Mouse (Mus musculus) heart, postnatal 25 days (tissue): ENCODE results near the gene Rhbdd1. TPM values are rescaled to one million over a fixed set of nuclear protein-coding genes. Genes with fewer than 3 reads are reported as not detected.

ENCODE experiments used
- DNase-seq: peaks from one replicate; pipeline ENCODE4 v3.0.0; 2022; ENCODE audit warnings: low spot score
- intact Hi-C: fragments of 180-260 bp; cut with DNase I; formaldehyde crosslinking; loops from one replicate; pipeline ENCODE4 v1.15.1; 2025
- total RNA-seq, 2 experiments: library from RNA; stranded (reverse); gene quantifications; 2 replicates each; pipeline ENCODE4 v1.2.3; 2021

Rhbdd1 gene
- total RNA-seq, 2 experiments from 2014 or later: 10.2 TPM

DNA sequence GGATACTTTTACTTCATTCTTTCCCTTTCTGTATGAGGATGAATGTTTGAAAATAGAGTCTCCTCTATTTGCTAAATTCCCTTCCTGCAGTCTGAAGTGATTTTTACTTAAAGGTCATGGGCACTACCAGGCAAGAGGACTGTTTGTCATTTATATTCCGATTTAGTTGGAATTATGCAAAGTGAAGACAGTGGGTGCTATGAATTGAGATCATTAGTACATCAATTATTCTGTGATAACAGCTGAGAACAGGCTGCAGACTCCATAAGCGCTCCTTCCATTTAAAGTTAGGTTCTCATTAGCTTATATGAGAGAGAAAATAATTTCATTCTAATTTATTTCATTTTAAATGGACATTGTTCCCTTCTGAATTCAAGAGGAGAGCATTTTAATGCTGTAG is 37.5 kb downstream of the Rhbdd1 start:
- intact Hi-C loops: no loop called here
- DNase-seq: no peak

DNA sequence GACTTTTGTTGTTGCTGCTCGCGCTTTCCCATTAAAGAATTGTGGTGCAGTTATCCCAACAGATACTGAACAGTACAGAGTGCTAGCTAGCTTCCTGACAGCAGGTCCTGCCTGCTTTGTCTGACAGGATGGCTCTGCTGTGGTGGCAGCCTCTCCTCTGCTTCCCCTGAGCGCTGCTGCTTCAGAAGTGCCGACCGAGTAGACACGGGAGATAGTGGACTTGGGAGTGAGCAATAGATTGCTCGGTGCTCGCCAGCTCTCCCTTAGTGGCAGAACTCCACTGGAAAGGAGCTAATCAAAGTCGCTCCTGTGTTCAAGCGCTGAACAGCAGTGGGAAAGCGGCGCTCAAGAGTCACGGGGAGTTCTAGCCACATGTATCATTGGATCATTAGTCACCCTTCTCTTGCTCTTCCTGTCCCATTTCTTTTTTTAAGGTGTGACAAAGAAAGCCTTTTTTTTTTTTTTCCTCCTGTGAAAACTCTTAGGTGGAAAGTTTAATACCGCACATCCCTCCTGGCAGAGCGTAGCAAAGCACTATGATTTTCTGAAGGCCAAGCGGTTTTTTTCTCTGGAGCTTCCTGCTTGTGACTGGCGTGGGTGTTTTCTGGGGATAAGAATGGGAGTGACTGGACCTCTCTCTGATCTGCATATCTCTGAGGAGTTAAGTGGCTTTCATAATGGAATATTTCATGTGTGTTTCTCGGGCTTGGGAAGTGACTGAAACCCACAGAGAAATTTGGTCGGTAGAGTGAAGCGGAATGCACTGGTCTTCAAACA is 42.8 kb downstream of the Rhbdd1 start:
- no peak for DNase-seq
- intact Hi-C loops: no loop called here

DNA sequence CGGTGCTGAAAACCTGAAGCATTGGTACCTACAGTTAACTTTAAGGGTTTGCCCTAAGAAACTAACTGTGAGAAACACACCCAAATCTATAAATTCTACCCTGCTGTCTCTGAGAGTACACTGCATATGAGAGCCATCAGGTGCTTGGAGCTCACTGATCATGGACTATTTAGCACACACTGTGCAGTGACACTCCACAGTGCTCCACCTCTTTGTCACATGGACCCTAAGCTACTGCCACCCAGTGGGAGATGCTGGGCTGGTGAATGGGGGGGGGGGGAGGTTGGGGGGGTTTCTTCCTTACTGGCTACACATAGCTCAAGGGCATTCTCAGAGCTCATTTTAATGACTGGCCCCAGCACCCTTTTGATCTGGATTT is 43.4 kb downstream of the Rhbdd1 start:
- no peak for DNase-seq

DNA sequence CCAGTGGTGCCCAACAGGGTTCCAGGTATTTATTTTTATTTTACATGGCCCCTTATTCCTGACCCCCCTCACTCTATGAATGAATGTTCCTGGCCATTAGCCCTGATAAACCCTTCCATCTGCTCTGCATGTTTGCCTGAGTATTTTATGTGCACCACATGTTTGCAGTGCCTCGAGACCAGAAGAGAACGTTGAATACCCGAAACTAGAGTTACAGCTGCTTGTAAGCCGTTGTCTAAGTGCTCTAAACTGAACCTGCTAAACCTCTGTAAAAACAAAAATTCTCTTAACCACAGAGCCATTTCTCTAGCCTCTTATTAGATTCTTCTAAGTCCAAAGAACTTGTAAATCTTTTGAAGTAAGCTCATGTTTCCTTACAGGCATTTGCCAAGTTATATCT is 45.0 kb downstream of the Rhbdd1 start:
- intact Hi-C loops: no loop called here
- DNase-seq: no peak

More for the DNA sequence above, 43.4 kb downstream of the Rhbdd1 start:
- intact Hi-C loops: no loop called here

DNA sequence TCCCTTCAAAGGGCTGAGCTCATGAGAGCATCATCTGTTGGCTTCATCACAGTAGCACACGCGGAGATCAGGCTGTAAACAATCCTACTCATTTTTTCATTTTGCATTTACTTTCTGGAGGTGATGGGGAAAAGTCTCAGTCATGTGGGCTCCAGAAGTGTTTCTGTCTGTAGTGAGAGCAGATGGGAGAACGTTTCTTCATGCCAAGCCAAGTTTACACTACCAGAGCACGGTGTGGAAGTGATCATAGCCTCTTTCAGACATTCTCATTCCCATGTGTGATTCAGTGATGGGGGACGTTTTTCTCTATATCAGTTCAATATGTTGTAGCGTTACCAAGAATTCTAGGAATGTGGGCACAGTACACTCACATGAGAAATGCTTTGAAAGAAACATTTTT is 45.9 kb downstream of the Rhbdd1 start:
- intact Hi-C loops: no loop called here

DNA sequence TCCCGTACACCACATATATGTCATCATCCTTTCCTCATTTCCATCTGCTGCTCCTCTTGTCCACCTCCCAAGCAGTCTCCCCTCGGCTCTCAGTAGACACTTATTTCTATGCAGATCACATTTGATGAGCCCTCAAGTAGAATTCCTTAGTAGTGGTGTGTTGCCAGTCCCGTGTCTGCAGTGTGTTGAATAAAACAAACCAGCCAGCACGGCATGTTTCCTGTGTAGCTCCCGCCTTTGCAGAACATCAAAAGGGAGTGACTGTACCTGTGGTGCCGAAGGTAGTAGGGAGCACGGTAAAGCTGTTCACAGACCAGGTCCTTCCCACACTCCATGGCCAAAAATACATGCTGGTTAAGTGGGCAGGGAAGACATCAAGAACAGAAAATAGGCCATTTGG is 47.8 kb downstream of the Rhbdd1 start:
- DNase-seq: no peak
- intact Hi-C loops: no loop called here

More for the DNA sequence above, 45.9 kb downstream of the Rhbdd1 start:
- no peak for DNase-seq

DNA sequence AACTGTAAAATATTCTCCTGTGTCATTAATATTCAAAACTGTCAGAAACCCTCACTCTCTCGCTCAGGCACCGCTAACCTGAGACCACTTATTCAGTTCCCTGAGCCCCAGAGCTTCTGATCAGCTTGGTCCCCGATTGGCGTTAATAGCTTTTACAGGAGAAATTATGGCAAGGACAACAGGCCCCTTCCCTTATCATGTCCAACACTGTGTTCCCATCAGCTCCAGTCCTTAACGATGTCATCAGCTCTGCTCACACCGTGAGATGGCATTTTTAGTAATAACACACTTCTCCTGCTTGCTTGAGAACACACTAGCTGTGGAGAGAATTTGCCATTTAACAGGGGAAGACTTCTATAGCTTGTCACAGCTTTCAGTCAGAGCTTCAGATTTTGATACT is 48.2 kb downstream of the Rhbdd1 start:
- intact Hi-C loops: no loop called here
- no peak for DNase-seq

DNA sequence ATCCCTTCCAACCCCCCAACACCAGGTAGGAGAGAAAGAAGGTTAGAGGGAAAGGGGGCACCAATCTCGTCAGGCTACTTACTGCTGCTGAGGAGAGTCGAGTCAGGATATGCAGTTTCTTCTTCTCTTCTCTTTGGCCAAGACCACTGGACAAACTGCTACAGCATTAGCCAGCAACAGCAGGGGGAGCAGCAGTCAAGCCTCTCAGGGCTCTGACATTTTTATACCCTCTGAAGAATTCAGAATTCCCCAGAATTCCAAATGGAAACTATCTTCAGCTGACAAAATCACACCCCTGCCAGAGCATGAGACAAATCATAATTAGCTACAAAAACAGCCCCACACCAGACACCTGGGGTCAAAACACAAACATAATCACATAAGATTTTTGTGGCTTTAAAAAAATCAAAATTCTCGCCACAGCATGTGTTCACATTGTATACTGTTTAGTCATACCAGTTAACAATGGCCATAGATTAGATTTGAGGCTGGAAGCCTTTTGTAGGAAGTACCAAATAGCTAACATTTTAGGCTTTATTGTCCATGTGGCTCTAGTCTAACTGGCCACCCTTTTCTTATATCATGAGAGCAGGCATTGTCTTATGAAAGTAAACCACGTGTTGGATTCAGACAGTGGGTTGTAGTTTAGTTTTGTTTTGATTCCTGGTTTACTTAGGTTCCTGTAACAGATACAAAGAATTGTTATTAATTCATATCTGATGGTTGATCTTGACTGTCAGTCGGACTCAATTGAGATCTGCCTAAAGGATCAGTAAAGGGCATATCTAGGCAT is 55.6 kb downstream of the Rhbdd1 start:
- no peak for DNase-seq

DNA sequence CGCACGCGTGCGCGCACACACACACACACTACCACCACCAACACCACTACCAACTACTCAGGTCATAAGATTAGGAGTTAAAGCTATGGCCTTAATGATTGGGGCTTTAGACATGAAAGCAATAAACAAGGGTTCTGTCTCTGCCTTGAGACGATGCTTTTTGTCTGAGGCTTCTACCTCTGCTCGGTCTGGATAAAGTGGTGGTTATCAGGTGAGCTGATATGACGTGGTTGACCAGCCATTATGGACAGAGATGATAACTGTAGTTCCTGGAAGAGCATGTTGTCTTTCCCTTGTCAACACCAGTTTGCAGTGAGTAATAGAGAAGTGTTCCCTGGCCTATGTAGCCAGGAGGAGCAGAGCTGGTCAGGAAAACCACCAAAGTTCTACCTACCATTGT is 57.7 kb downstream of the Rhbdd1 start:
- intact Hi-C loops: no loop called here

More for the DNA sequence above, 55.6 kb downstream of the Rhbdd1 start:
- intact Hi-C loops: no loop called here

DNA sequence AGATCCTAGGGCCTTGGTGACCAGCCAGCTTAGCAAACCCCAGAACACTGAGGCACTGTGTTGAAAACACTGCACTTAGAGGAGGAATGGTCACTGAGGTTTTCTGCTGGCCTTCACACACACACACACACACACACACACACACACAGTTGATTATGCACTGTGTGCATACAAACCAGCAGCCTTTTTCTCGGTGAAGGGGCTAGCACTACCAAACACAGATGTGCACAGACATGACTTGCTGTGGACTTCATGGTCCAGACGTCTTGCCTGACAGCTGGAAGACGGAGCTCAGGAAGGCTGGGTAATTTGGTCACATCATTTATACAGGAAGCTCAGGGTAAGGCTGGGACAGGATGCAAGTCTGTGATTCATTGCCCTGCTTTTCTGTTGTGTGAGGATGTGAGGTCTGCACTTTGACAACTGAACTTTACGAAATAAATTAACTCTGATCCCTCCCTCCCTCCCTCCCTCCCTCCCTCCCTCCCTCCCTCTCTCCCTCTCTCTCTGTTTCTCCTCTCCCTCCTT is 58.6 kb downstream of the Rhbdd1 start:
- DNase-seq: no peak
- intact Hi-C loops: no loop called here

More for the DNA sequence above, 57.7 kb downstream of the Rhbdd1 start:
- DNase-seq: no peak

DNA sequence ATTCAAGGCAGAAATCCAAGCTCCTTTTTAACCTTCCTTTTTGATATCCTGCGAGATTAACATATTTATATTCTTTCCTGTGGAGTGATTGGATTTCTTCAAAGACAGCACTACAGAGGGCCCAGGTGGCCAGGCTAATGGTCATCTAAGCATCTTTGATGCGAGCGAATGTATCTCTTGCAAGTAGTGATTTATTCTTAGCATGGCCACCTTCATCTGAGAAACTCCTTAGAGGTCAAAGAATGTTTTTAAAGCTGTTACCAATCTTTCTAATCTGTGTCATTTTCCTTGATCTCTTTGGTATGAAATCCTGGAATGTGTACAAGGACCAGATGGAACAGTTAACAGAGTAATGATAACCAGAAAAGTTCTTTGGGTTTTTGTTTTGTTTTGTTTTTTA is 59.2 kb downstream of the Rhbdd1 start:
- DNase-seq: no peak
- intact Hi-C loops: no loop called here

DNA sequence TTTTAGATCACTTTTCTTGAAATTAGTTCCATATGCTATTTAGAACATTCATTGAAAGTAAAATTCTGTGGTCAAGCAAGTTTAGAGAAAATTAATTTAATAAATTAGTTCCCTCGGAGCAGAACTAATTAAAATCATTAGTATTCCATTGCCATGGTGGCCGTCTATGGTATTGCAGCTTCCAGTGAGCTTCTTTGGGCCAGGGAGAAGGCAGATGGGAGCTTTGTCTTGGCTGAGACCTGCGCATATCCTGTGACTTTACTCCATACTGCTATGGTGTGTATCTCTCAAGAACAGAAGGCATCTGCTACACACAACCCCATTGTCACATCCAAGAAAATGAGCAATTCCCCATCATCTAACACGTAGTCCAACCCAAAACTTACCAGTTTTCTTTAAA is 65.7 kb downstream of the Rhbdd1 start:
- intact Hi-C loops: no loop called here
- DNase-seq: no peak

DNA sequence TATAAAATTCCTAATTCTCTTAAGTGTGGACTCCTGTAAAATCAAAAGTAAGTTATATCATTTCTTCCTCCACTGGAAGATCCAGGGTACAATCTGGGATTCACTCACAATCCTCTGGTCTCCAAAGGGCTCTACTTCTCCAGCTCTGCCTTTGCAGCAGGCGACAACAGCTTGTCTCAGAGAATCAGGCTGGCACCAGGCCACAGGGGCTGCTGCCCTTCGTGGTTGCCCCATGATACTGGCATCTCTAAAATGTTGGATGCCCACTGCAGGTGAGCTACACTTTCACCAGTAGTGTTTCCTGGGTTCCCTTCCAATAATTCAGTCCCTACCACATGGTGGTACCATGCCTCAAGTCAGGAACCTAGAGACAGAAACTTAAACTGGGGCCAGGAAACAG is 67.9 kb downstream of the Rhbdd1 start:
- intact Hi-C loops: no loop called here
- no peak for DNase-seq

DNA sequence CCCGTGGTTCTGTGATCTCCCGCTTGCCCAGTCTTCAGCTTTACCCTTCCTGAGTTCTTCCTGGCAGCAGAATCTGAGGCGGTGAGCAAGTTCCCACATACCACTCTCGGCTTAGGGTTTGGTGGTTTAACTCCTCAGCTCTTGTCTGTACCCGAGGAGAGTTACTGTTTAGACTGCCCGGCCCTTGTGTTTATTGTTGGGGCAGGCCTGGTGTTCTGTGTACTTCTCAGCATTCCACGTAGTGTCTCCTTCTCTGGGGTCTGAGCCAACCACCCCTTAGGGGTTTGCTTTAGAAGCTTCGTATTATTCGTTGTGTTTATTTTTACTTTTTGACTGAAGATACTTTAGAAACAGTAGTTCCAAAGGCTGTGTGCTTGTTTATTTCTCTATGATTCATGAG is 68.8 kb downstream of the Rhbdd1 start:
- intact Hi-C loops: no loop called here
- DNase-seq: no peak

DNA sequence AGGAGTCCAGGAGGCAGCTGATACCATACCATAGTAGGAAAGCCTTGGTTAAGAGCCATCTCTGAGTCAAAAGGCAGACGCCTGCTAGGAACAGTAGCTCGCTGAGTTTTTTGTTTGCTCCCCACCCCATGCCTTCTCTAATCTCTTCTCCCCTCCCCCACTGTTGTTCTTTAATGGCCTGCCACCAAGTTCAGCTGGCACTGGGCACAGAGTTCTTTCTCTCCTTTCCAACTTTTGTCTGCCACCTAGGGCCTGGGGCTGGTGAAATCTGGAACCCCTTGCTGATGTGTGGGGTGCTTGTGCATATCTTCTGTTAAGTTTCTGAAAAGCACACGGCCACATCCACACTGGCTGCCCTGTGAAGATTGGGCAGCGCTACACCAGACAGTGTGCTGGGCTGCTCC is 69.6 kb downstream of the Rhbdd1 start:
- no peak for DNase-seq
- intact Hi-C loops: no loop called here

DNA sequence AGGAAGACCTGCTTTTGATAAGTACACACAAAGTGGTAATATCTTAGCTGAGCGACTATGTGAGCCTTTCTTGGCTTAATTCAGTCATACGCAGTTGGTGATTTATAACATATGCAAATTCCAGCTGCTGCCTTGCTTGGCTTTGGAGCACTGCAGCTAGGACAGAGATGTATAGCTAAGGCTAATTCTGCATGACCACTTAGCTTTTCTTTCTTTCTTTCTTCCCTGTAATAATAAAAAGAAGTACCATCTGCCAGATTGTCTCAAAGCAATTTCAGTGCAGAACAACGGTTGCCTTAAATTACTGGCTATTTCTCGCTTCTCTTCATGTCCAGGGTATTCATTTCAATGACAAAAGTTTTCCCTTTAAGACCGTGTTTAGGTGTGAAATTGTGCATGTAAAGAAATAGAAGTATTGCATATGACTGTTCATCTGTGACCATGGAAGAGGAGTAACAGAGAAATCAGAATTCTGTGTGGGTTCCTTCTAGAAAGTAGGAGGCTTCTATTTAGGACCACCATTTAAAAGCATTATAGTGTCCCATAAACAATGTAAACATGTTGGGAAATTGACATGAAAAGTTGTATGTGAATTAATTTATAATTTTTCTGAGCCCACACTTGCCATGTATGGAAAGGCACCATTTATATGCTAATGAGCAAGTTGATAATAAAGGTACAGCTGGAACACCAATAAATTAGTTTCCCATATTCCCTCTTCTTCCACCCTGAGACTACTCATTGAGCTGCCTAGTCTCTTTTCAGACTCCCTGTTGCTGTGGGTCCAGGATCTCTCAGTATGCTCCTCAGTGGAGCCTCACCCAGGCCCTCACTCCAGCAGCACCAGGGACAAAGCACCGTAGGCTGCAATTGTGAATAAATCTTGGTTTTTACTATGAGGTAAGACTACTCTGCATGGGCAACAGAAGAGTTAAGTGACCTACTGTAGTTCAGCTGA is 70.8 kb downstream of the Rhbdd1 start:
- DNase-seq: no peak
- intact Hi-C loops: no loop called here

DNA sequence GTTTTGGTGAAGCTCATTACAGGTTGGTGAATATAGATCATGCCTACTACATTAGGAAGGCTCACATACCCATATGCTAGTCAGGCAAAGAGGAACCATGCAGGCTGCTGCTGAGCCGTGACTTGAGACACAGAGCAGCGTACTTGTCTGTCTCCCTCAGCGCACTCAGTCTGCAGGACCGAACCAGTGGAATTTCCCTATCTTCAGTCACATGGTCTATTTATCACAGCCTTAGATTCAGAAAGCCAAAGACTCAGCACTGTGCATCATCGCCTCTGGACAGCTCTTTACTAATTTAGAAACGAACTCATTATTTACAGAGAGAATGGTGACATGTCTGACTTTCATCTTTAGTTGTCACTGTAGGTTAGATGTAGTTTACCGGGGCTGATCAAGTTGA is 73.1 kb downstream of the Rhbdd1 start:
- intact Hi-C loops: no loop called here

DNA sequence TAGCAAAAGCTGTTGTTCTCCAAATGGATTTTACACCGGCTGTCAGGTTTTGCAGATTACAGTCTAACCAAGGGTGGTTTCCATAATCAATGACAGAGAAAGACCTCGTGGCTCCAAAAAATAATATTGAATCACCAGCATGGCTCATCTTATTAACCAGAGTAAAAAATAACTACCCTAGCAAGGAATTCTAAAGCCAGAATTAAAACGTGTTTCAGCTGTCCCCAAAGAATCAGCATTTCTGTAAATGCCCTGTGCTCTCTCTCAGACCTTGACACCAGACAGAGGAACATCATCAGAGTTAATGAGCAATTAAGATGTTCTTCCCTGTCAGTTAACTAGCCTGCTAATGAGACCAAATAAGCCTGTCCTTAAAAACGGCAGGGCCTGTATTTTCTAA is 79.1 kb downstream of the Rhbdd1 start:
- DNase-seq: no peak
- intact Hi-C loops: no loop called here

More for the DNA sequence above, 73.1 kb downstream of the Rhbdd1 start:
- no peak for DNase-seq

DNA sequence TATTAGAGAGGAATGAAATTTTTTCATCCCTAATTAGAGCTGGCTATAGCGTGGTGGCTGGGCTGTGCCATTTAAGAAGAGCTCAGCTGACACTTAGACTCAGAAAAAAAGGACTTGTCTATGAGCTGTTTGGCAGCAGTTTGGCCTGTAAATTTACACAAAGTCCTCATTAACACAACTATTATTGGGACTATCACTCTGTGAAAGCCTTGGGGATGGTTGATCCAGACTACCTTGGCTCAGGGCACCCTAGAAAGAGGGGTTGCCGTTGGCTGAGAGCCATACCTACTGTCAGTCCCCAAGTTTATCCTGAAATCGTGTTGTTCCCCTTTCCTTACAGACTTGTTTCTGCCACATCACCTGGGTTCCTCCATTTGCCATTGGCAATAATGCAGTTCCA is 91.5 kb downstream of the Rhbdd1 start:
- intact Hi-C loops: no loop called here
- DNase-seq: no peak

DNA sequence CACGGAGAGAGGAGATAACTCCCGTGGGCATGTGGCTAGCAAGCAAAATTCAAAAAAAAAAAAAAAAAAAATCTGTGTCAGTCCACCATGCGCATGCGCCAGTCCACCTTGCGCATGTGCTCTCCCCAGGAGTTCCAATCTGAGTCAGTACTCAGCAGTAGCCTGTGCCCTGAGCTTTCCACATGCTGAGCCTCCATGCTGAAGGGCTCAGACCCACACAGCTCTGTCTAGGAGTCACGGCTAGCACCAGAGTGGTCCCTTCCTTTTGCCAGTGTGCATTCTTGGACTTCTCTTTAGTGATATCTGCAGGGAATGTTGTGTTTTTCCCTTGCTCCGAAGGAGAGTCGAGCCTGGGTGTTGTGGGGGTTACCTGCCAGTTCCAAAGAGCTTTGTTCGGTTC is 93.0 kb downstream of the Rhbdd1 start:
- intact Hi-C loops: no loop called here
- DNase-seq: no peak
